Mouse (Mus musculus) hindbrain, embryonic 15.5 days (tissue): ENCODE data around the gene Slc25a39. TPM values are rescaled to one million over a fixed set of nuclear protein-coding genes. Genes with fewer than 3 reads are reported as not detected.

Experiments used
- ATAC-seq: fragments of 200-750 bp; cut with Nextera tagmentation; 2 replicates; pipeline ENCODE4 v1.8.0; 2017; ENCODE audit warnings: low read depth, moderate number of reproducible peaks, moderate TSS enrichment; ENCODE audit not compliant: low FRiP score
- H3K27ac ChIP-seq: fragments of 300-500 bp; sonication (generic); replicated peaks from 2 replicates; pipeline ENCODE4 v1.5.1; 2015; ENCODE audit warnings: mild to moderate bottlenecking, inconsistent platforms
- H3K27me3 ChIP-seq: fragments of 300-500 bp; sonication (generic); 2 replicates; pipeline ENCODE4 v1.6.1; 2015; ENCODE audit warnings: control low read depth, inconsistent platforms
- H3K36me3 ChIP-seq: fragments of 300-500 bp; sonication (generic); 2 replicates; pipeline ENCODE4 v1.6.1; 2015; ENCODE audit warnings: control low read depth, inconsistent platforms
- H3K4me1 ChIP-seq: fragments of 300-500 bp; sonication (generic); replicated peaks from 2 replicates; pipeline ENCODE4 v1.6.1; 2015; ENCODE audit warnings: control low read depth, inconsistent platforms
- H3K4me2 ChIP-seq: fragments of 300-500 bp; sonication (generic); 2 replicates; pipeline ENCODE4 v1.6.1; 2015; ENCODE audit warnings: moderate library complexity, mild to moderate bottlenecking, inconsistent platforms
- H3K4me3 ChIP-seq: fragments of 300-500 bp; sonication (generic); 2 replicates; pipeline ENCODE4 v1.5.1; 2015; ENCODE audit warnings: mild to moderate bottlenecking, inconsistent platforms
- H3K9ac ChIP-seq: fragments of 300-500 bp; sonication (generic); 2 replicates; pipeline ENCODE4 v1.6.1; 2015; ENCODE audit warnings: inconsistent platforms
- H3K9me3 ChIP-seq: fragments of 300-500 bp; sonication (generic); 2 replicates; pipeline ENCODE4 v1.6.1; 2016; ENCODE audit warnings: control low read depth, inconsistent platforms
- WGBS: fragments of 180-500 bp; shearing (Covaris S2); methylation state at CpG from one replicate; pipeline ENCODE4 v1.1.7; 2015; 5-methylcytosine and 5-hydroxymethylcytosine counted together
- polyA plus RNA-seq: library from polyadenylated mRNA; unstranded; fragments of >200 nt; fragmentation: Nextera tagmentation; extraction: Ambion mirVana; gene quantifications from 2 replicates; pipeline ENCODE4 v1.2.1, GENCODE M21; 2015

The Slc25a39 gene
- polyA plus RNA-seq, 1 experiment from 2014 or later = 168 TPM

DNA sequence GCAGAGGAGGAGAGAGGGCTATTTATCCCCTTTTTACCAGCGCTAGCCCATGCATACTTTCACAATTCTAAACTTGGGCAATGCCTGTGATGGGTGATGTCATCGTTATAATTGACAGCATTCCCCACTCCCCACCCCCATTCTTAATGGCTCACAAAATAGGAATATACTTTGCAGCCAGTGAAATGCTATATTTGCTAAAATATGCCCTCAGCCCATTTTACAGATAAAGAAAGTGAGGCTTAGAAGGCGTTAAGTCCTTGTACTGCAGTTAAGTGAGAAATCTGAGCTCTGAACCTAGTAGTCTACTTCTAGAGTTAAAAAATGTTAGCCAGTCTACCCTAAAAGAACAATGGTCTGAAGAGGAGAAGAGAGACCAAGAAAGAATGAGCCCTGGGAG, 36.6 kb upstream of the Slc25a39 start:
- Histone ChIP-seq H3K27ac (no peak overlapping the region), H3K4me2 (peak overlapping the region; percentile 65; the same call in 1 of the 2 replicates), H3K4me3 (no peak overlapping the region), H3K9ac (no peak overlapping the region), H3K27me3 (no peaks in the 10 kb centered on the region), H3K9me3 (no peaks in the 10 kb centered on the region), H3K36me3 (peaks cover 35% of the 10 kb centered on the region), H3K4me1 (peaks cover 42% of the 10 kb centered on the region)
- WGBS = 76% methylated on average over 3 of the region's 3 CpGs
- ATAC-seq = no peak

- peaks cover 47% of the 10 kb centered on the region for H3K4me1 ChIP-seq
- no peaks in the 10 kb centered on the region for H3K9me3 ChIP-seq
- no peak overlapping the region for H3K27ac ChIP-seq
- H3K4me2 ChIP-seq = no peak overlapping the region
- H3K4me3 ChIP-seq = no peak overlapping the region
- 64% methylated on average over 12 of the region's 12 CpGs for WGBS
- H3K27me3 ChIP-seq = no peaks in the 10 kb centered on the region
- no peak overlapping the region for H3K9ac ChIP-seq
- peaks cover 41% of the 10 kb centered on the region for H3K36me3 ChIP-seq
- no peak for ATAC-seq
Measured at GRCm38 (mm10) chr11:102443740-102444139, 36.0 kb upstream of the Slc25a39 start.

DNA sequence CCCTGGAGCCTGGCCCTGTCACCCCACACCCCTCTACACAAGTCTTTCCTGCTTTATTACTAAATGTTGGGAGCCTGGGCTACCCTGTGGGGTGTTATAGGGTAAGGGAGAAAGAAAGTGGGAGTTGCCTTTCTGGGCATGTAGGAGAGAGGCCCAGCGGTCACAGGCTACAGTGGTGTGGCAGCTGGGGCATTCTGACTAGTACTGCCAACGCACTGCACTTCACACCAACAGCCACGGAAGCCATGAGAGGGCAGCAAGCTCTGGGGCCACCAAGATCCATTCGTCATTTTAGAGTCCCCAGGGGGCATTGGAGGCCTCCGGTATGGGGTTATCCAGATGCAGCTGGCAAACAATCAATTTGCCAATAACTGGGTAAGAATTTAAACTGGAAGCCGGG, 34.3 kb upstream of the Slc25a39 start:
- Histone ChIP-seq H3K27ac (no peak overlapping the region), H3K36me3 (peaks cover 47% of the 10 kb centered on the region), H3K4me3 (no peak overlapping the region), H3K4me2 (no peak overlapping the region), H3K9me3 (no peaks in the 10 kb centered on the region), H3K27me3 (no peaks in the 10 kb centered on the region), H3K9ac (no peak overlapping the region), H3K4me1 (peaks cover 51% of the 10 kb centered on the region)
- WGBS = 70% methylated on average over 6 of the region's 6 CpGs
- ATAC-seq = no peak

GRCm38 (mm10) chr11:102441434-102441833, 33.7 kb upstream of the Slc25a39 start:
- Histone ChIP-seq H3K27me3 (no peaks in the 10 kb centered on the region), H3K4me3 (no peak overlapping the region), H3K36me3 (peaks cover 49% of the 10 kb centered on the region), H3K9ac (no peak overlapping the region), H3K9me3 (no peaks in the 10 kb centered on the region), H3K27ac (no peak overlapping the region), H3K4me1 (peaks cover 54% of the 10 kb centered on the region), H3K4me2 (no peak overlapping the region)
- WGBS = 77% methylated on average over 3 of the region's 3 CpGs
- no peak for ATAC-seq

DNA sequence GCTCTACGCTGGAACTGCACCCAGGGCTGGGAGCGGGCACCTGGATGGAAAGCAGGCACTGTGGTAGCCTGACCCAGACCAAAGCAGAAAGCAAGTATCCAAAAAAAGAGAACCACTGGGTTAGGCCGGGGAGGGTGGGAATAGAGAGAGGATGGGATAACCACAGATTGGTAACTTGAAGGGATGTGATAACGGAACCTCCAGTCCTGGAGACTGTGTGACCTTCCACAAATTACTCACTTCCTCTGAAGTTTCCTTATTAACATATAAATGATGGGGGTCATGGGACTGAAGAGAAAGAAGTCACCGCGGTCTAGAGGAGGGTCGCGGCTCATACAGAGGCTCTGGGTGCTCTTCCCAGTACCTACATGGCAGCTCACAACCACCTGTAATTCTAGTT, 32.5 kb upstream of the Slc25a39 start:
- Histone ChIP-seq H3K27ac (no peak overlapping the region), H3K4me2 (no peak overlapping the region), H3K4me3 (no peak overlapping the region), H3K9me3 (no peaks in the 10 kb centered on the region), H3K9ac (no peak overlapping the region), H3K4me1 (peaks cover 42% of the 10 kb centered on the region), H3K27me3 (no peaks in the 10 kb centered on the region), H3K36me3 (peaks cover 60% of the 10 kb centered on the region)
- WGBS = 75% methylated on average over 8 of the region's 8 CpGs
- ATAC-seq = no peak

DNA sequence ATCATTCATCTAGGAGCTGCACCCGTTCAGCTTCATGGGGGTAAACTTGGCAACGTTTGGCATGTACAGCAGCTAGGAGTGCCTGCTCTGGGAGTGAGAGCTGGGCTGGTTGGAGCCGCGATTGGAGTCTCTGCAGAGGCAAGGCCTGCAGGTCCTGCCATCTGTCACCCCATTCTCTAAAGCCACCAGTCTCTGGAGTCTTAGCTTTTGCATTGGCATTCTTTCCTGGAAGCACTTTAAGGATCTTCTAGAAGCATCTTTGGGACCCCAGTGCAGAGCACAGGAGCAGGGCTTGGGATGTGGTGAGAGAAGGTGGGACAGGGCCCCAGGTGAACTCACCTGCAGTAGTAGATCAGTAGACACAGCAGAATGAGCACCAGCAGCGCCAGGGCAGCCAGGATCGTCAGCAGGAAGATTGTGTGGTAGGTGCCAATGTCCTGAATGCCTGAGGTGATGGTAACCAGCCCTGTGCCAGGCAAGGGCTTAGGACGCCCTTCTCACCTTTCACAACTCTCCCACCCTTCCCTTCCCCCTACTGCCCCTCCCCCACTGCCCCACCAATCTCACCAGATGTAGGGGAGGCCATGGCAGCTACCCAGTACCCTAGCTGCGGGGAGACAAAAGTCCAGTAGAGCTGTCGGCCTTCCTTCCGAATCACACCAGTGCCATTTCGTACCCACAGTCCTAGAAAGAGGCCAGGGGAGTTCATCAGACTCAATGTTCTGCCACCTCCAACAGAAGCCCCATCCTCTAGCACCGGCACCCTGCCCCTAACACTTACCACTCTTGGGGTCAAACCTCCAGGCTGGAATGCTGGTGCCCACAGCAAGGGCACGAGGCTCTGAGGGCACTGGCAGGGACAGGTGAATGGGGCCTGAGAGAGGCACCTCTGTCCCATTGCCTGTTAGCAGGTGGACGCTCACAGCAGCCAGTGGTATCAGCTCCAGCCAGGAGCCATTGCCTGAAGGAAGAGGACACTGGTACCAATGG, 31.6 kb upstream of the Slc25a39 start:
- Histone ChIP-seq H3K4me2 (no peak overlapping the region), H3K27ac (0 out of 2 replicates have a peak overlapping the region, but pooled peaks have one; percentile 21), H3K9ac (no peak overlapping the region), H3K9me3 (no peaks in the 10 kb centered on the region), H3K4me1 (peaks cover 33% of the 10 kb centered on the region), H3K27me3 (no peaks in the 10 kb centered on the region), H3K4me3 (no peak overlapping the region), H3K36me3 (peaks cover 67% of the 10 kb centered on the region)
- ATAC-seq = no peak
- WGBS = 73% methylated on average over 14 of the region's 14 CpGs

DNA sequence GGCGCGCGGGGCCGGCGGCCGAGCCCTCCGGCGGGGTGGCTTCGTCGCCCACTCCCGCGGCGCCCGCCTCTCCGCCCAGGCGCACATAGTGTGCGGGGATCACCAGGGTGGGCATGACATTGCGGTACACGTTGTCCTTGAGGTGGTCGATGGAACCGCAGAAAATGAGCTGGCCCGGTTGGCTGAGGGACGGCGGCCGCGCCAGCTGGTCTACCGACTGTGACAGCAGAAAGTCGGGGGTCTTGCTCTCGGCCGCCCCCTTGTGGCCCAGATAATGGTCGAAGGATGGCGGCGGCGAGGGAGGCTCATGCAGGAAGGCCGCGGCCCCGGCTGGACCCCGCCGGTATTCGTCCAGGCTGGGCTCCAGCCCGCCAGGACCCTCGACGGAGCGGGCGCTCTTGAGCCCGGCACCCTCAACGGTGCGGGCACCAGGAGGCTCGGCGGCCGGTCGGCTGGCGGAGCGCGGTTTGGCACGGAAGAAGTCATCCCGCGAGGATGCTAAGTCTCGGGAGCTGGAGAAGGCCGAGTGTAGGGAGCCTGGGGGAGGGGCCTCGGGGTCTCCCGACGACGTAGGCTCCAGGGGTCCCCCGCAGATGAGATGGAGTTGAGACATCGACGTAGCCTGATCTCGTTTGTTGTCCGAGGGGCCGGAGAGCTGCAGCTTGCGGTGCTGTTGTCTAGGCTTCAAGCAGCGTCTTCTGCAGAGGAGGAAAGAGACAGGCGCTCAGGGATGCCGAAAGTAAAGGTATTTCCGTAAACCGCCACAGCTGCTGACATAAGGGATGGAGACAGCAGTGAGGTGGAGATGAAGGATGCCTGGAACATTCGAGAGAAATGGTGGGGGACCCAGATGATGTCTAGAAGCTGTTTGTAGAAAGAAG, 30.7 kb upstream of the Slc25a39 start:
- Histone ChIP-seq H3K4me2 (peak overlapping the region; percentile 51), H3K9ac (peak overlapping the region; percentile 18), H3K27ac (peak overlapping the region; percentile 25; the same call in 1 of the 2 replicates), H3K36me3 (peaks cover 62% of the 10 kb centered on the region), H3K27me3 (no peaks in the 10 kb centered on the region), H3K9me3 (no peaks in the 10 kb centered on the region), H3K4me3 (peak overlapping the region; percentile 28), H3K4me1 (peaks cover 31% of the 10 kb centered on the region)
- ATAC-seq = peak; percentile 4; the same call in 1 of the 2 replicates
- 9% methylated on average over 77 of the region's 77 CpGs for WGBS

DNA sequence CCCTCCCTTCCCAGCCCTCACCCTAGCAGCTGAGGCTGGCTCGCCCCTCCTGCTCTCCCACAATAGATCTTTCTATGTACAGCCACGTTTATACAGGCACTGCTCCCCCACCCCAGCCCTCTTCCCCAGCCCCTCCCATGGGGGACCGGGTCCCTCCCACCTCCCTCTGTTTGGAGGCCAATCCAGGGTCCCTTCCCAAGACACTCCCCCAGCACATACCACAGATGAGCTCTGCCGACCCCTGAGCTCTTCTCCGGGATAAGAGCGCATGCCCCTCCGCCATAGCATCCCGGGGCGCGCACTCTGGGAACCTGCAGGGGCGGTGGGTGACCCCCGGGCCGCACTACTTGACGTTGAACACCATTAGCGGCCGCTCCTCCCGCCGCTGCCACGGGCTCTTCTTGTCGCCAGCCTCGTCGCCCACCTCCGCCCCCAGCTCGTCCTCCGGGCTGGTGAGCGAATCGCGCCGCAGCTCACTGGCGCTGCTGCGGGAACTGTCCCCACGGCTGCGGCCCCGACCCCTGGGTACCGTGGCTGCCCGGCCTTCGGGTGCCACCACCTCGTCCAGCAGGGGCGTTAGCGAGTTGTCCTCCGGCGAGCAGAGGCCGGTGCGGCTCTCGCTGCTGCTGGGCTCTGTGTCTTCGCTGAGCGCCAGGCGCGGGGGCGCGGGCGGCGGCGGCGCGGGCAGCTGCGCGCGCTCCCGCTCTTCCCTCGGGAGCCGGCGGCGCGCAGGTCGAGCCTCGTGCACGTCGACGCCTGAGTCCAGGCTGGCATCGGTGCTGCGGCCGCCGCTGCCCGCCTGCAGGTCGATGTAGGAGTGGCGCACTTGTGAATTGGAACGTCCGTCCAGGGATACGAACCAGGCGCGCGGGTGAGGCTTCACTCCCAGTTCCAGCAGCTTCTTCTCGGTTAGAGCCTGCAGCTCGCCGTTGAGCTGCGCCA, 29.6 kb upstream of the Slc25a39 start:
- H3K9me3 ChIP-seq = no peaks in the 10 kb centered on the region
- ATAC-seq = no peak; the same call in 1 of the 2 replicates
- H3K9ac ChIP-seq = peak overlapping the region; percentile 18
- peaks cover 55% of the 10 kb centered on the region for H3K36me3 ChIP-seq
- H3K4me2 ChIP-seq = peak overlapping the region; percentile 51
- H3K27me3 ChIP-seq = no peaks in the 10 kb centered on the region
- H3K27ac ChIP-seq = 0 out of 2 replicates have a peak overlapping the region, but pooled peaks have one; percentile 25
- H3K4me1 ChIP-seq = peaks cover 38% of the 10 kb centered on the region
- WGBS = 6% methylated on average over 80 of the region's 87 CpGs
- H3K4me3 ChIP-seq = peak overlapping the region; percentile 28

DNA sequence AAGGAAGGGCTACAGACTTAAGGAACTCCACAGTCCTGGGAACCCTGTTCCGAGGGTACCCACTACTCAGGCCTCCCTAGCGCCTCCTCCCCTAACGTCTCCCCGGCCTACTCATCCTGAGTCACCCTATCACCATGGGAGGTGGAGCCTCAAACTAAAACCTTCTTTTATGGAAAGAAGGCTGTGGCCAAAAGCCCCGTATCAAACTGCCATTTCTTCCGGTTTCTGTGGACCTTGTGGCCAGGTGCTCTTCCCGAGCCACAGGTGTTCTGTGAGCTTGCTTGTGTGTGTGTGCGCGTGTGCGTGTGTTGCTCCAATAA, 28.7 kb upstream of the Slc25a39 start:
- H3K4me1 ChIP-seq = peaks cover 42% of the 10 kb centered on the region
- no peak for ATAC-seq
- no peaks in the 10 kb centered on the region for H3K9me3 ChIP-seq
- 87% methylated on average over 10 of the region's 10 CpGs for WGBS
- H3K9ac ChIP-seq = no peak overlapping the region
- H3K27ac ChIP-seq = no peak overlapping the region
- peaks cover 50% of the 10 kb centered on the region for H3K36me3 ChIP-seq
- H3K4me2 ChIP-seq = no peak overlapping the region
- H3K4me3 ChIP-seq = no peak overlapping the region
- no peaks in the 10 kb centered on the region for H3K27me3 ChIP-seq

GRCm38 (mm10) chr11:102435754-102436470, 28.2 kb upstream of the Slc25a39 start:
- Histone ChIP-seq H3K27ac (no peak overlapping the region), H3K36me3 (peaks cover 46% of the 10 kb centered on the region), H3K4me1 (peaks cover 45% of the 10 kb centered on the region), H3K27me3 (no peaks in the 10 kb centered on the region), H3K4me2 (no peak overlapping the region), H3K9ac (no peak overlapping the region), H3K4me3 (no peak overlapping the region), H3K9me3 (no peaks in the 10 kb centered on the region)
- ATAC-seq = no peak
- 88% methylated on average over 18 of the region's 18 CpGs for WGBS
